Mouse (Mus musculus) hindbrain, embryonic 16.5 days (tissue): Measurements from ENCODE around the gene Eif5a. TPM values are rescaled to one million over a fixed set of nuclear protein-coding genes. Genes with fewer than 3 reads are reported as not detected.

ENCODE experiments used
- ATAC-seq: fragments of 200-750 bp; cut with Nextera tagmentation; 2 replicates; pipeline ENCODE4 v1.8.0; 2017; ENCODE audit warnings: moderate TSS enrichment, moderate library complexity
- H3K27ac ChIP-seq: fragments of 300-500 bp; sonication (generic); 2 replicates; pipeline ENCODE4 v1.5.1; 2014; ENCODE audit warnings: low read depth, mild to moderate bottlenecking, control low read depth, low read length, moderate library complexity
- H3K27me3 ChIP-seq: fragments of 300-500 bp; sonication (generic); replicated peaks from 2 replicates; pipeline ENCODE4 v1.6.1; 2014; ENCODE audit warnings: low read length; ENCODE audit not compliant: control insufficient read depth, insufficient read depth
- H3K36me3 ChIP-seq: fragments of 300-500 bp; sonication (generic); 2 replicates; pipeline ENCODE4 v1.6.1; 2014; ENCODE audit warnings: mild to moderate bottlenecking, low read length, moderate library complexity, mixed read lengths; ENCODE audit not compliant: control insufficient read depth, insufficient read depth
- H3K4me1 ChIP-seq: fragments of 300-500 bp; sonication (generic); 2 replicates; pipeline ENCODE4 v1.6.1; 2014; ENCODE audit warnings: low read depth, low read length; ENCODE audit not compliant: control insufficient read depth, insufficient read depth
- H3K4me2 ChIP-seq: fragments of 300-500 bp; sonication (generic); 2 replicates; pipeline ENCODE4 v1.6.1; 2014; ENCODE audit warnings: mild to moderate bottlenecking, low read length, control low read depth, moderate library complexity
- H3K4me3 ChIP-seq: fragments of 300-500 bp; sonication (generic); 2 replicates; pipeline ENCODE4 v1.5.1; 2014; ENCODE audit warnings: mild to moderate bottlenecking, low read length, control low read depth, moderate library complexity
- H3K9ac ChIP-seq: fragments of 300-500 bp; sonication (generic); 2 replicates; pipeline ENCODE4 v1.6.1; 2014; ENCODE audit warnings: low read depth, mild to moderate bottlenecking, control low read depth, low read length, moderate library complexity
- H3K9me3 ChIP-seq: fragments of 300-500 bp; sonication (generic); 2 replicates; pipeline ENCODE4 v1.6.1; 2014; ENCODE audit warnings: mild to moderate bottlenecking, low read length, moderate library complexity; ENCODE audit not compliant: control insufficient read depth
- WGBS: fragments of 180-500 bp; shearing (Covaris S2); extraction: QIAGEN DNeasy Blood & Tissue Kit; methylation state at CpG from one replicate; pipeline ENCODE4 v1.1.7; 2014; 5-methylcytosine and 5-hydroxymethylcytosine counted together
- polyA plus RNA-seq: library from polyadenylated mRNA; unstranded; fragments of >200 nt; fragmentation: Nextera tagmentation; extraction: Ambion mirVana; gene quantifications from 2 replicates; pipeline ENCODE4 v1.2.1, GENCODE M21; 2015

Eif5a gene
- polyA plus RNA-seq, 1 experiment from 2014 or later = 1,123 TPM

GRCm38 (mm10) chr11:69936714-69937347 lies 15.1 kb upstream of the Eif5a start:
- Histone ChIP-seq H3K27me3 (peaks cover 11% of the 10 kb centered on the region), H3K9me3 (no peaks in the 10 kb centered on the region), H3K4me2 (peak overlapping the region; percentile 99), H3K4me3 (peak overlapping the region; percentile 68), H3K36me3 (no peaks in the 10 kb centered on the region), H3K27ac (no peak overlapping the region), H3K4me1 (peaks cover 15% of the 10 kb centered on the region), H3K9ac (no peak overlapping the region)
- WGBS = 36% methylated on average over 9 of the region's 9 CpGs
- no peak for ATAC-seq

- under 1% methylated on average over 30 of the region's 30 CpGs for WGBS
Measured at GRCm38 (mm10) chr11:69936156-69936555, 14.4 kb upstream of the Eif5a start.

GRCm38 (mm10) chr11:69935137-69935879 lies 13.6 kb upstream of the Eif5a start, which contains the start of gene Ybx2:
Gene Ybx2 (plus strand): TSS chr11:69935796.
- Histone ChIP-seq H3K9ac (peak within 1 kb of the TSS; percentile 70), H3K4me3 (peak within 1 kb of the TSS; percentile 68), H3K27ac (0 out of 2 replicates have a peak within 1 kb of the TSS, but pooled peaks have one; percentile 5), H3K36me3 (no peaks in the 10 kb centered on the region), H3K4me2 (peak within 1 kb of the TSS; percentile 99), H3K27me3 (peaks cover 11% of the 10 kb centered on the region), H3K4me1 (peaks cover 15% of the 10 kb centered on the region), H3K9me3 (no peaks in the 10 kb centered on the region)
- WGBS = 2% methylated on average over 54 of the region's 62 CpGs
- peak; percentile 92 for ATAC-seq

More at GRCm38 (mm10) chr11:69936156-69936555, 14.4 kb upstream of the Eif5a start:
- H3K27ac ChIP-seq = no peak overlapping the region
- H3K4me1 ChIP-seq = peaks cover 15% of the 10 kb centered on the region
- H3K4me3 ChIP-seq = peak overlapping the region; percentile 68
- H3K9me3 ChIP-seq = no peaks in the 10 kb centered on the region
- no peak for ATAC-seq
- H3K36me3 ChIP-seq = no peaks in the 10 kb centered on the region
- peak overlapping the region; percentile 70 for H3K9ac ChIP-seq
- peak overlapping the region; percentile 99 for H3K4me2 ChIP-seq
- H3K27me3 ChIP-seq = peaks cover 11% of the 10 kb centered on the region

- H3K9me3 ChIP-seq = no peaks in the 10 kb centered on the region
- no peak overlapping the region for H3K9ac ChIP-seq
- H3K4me1 ChIP-seq = peaks cover 15% of the 10 kb centered on the region
- no peak overlapping the region for H3K27ac ChIP-seq
- no peak for ATAC-seq
- H3K4me3 ChIP-seq = no peak overlapping the region
- no peak overlapping the region; the same call in 1 of the 2 replicates for H3K4me2 ChIP-seq
- no peaks in the 10 kb centered on the region for H3K36me3 ChIP-seq
- peaks cover 11% of the 10 kb centered on the region for H3K27me3 ChIP-seq
- 19% methylated on average over 6 of the region's 6 CpGs for WGBS
Measured at GRCm38 (mm10) chr11:69934681-69935080, 12.9 kb upstream of the Eif5a start.

GRCm38 (mm10) chr11:69934169-69934568 lies 12.4 kb upstream of the Eif5a start:
- Histone ChIP-seq H3K4me1 (peaks cover 15% of the 10 kb centered on the region), H3K36me3 (no peaks in the 10 kb centered on the region), H3K27ac (no peak overlapping the region), H3K9me3 (no peaks in the 10 kb centered on the region), H3K9ac (no peak overlapping the region), H3K4me3 (0 out of 2 replicates have a peak overlapping the region, but pooled peaks have one; percentile 7), H3K4me2 (peak overlapping the region; percentile 42), H3K27me3 (peaks cover 11% of the 10 kb centered on the region)
- peak; percentile 50; the same call in 1 of the 2 replicates for ATAC-seq
- WGBS = under 1% methylated on average over 18 of the region's 18 CpGs

GRCm38 (mm10) chr11:69933066-69933465 lies 11.3 kb upstream of the Eif5a start:
- no peak for ATAC-seq
- Histone ChIP-seq H3K4me2 (no peak overlapping the region), H3K4me3 (no peak overlapping the region), H3K4me1 (peaks cover 15% of the 10 kb centered on the region), H3K9ac (no peak overlapping the region), H3K27me3 (peaks cover 8% of the 10 kb centered on the region; the same call in 1 of the 2 replicates), H3K36me3 (no peaks in the 10 kb centered on the region), H3K27ac (no peak overlapping the region), H3K9me3 (no peaks in the 10 kb centered on the region)
- 81% methylated on average over 4 of the region's 4 CpGs for WGBS

GRCm38 (mm10) chr11:69932254-69932653 lies 10.5 kb upstream of the Eif5a start:
- no peak overlapping the region for H3K27ac ChIP-seq
- H3K9me3 ChIP-seq = no peaks in the 10 kb centered on the region
- ATAC-seq = no peak
- no peak overlapping the region for H3K4me2 ChIP-seq
- H3K27me3 ChIP-seq = peaks cover 4% of the 10 kb centered on the region; the same call in 1 of the 2 replicates
- H3K4me3 ChIP-seq = no peak overlapping the region
- H3K4me1 ChIP-seq = peaks cover 15% of the 10 kb centered on the region
- no peak overlapping the region for H3K9ac ChIP-seq
- H3K36me3 ChIP-seq = no peaks in the 10 kb centered on the region
- WGBS = 32% methylated on average over 3 of the region's 3 CpGs

- H3K4me2 ChIP-seq = no peak overlapping the region
- no peaks in the 10 kb centered on the region; the same call in 1 of the 2 replicates for H3K27me3 ChIP-seq
- H3K36me3 ChIP-seq = no peaks in the 10 kb centered on the region
- no peaks in the 10 kb centered on the region for H3K9me3 ChIP-seq
- no peak overlapping the region for H3K27ac ChIP-seq
- ATAC-seq = no peak
- H3K9ac ChIP-seq = no peak overlapping the region
- 76% methylated on average over 8 of the region's 8 CpGs for WGBS
- no peak overlapping the region for H3K4me3 ChIP-seq
- peaks cover 13% of the 10 kb centered on the region for H3K4me1 ChIP-seq
Measured at GRCm38 (mm10) chr11:69931769-69932168, 10.0 kb upstream of the Eif5a start.

- Histone ChIP-seq H3K4me3 (no peak overlapping the region), H3K4me2 (no peak overlapping the region), H3K4me1 (peaks cover 6% of the 10 kb centered on the region), H3K9ac (no peak overlapping the region), H3K27ac (no peak overlapping the region), H3K9me3 (no peaks in the 10 kb centered on the region), H3K36me3 (no peaks in the 10 kb centered on the region), H3K27me3 (no peaks in the 10 kb centered on the region; the same call in 1 of the 2 replicates)
- no peak for ATAC-seq
- 69% methylated on average over 3 of the region's 3 CpGs for WGBS
Measured at GRCm38 (mm10) chr11:69930967-69931537, 9.3 kb upstream of the Eif5a start.
